Mouse (Mus musculus): Measurements from ENCODE around the gene Dmrt3. TPM values are rescaled to one million over a fixed set of nuclear protein-coding genes. Genes with fewer than 3 reads are reported as not detected.

Gene Dmrt3
- polyA plus RNA-seq, 1 experiment from 2014 or later = 0.08 TPM

DNA sequence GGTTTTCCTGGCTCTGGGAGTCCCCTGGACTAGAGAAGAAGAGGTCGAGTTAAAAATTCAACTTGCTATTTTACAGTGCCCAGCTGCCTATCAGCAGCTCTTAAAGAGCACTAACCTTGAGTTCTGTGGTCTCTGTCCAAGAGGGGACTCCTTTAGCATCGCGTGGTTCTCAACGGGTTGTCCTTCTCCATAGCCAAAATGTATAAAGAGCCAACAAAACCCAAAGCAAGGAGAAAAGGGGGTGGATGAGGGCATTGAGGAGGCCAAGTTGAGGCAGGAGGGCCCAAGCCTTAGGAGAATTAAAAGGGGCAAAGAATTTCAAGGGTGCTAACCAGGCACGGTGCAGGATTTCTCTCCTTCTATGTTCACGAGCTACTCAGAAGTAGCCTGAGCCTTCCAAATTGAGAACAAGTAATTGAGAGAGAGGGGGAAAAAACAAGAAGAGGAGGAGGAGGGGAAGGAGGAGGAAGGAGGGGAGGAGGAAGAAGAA lies 2.8 kb downstream of the Dmrt3 start:
- ATAC-seq (replicated peaks; ENCODE audit: low FRiP score) (no peak), DNase-seq (ENCODE audit: low spot score) (no peak)
- no peaks in the 10 kb centered on the region for H3K9me3 ChIP-seq (ENCODE audit: control insufficient read depth, low read length)
- 11% methylated on average over 6 of the region's 6 CpGs for WGBS
- peaks cover 6% of the 10 kb centered on the region; the same call in 1 of the 2 replicates for H3K4me1 ChIP-seq (replicated peaks; ENCODE audit: control insufficient read depth, insufficient read depth, low read length)
- no peak overlapping the region for H3K27ac ChIP-seq (ENCODE audit: low read depth, low read length)
- H3K4me2 ChIP-seq = no peak overlapping the region
- no peaks in the 10 kb centered on the region for H3K36me3 ChIP-seq (ENCODE audit: control insufficient read depth, insufficient read depth, low read length)
- peaks cover 96% of the 10 kb centered on the region for H3K27me3 ChIP-seq (replicated peaks; ENCODE audit: control insufficient read depth, insufficient read depth, low read length)
- no peak overlapping the region for H3K4me3 ChIP-seq (ENCODE audit: low read depth, low read length)
- H3K9ac ChIP-seq (ENCODE audit: low read depth, low read length) = no peak overlapping the region

DNA sequence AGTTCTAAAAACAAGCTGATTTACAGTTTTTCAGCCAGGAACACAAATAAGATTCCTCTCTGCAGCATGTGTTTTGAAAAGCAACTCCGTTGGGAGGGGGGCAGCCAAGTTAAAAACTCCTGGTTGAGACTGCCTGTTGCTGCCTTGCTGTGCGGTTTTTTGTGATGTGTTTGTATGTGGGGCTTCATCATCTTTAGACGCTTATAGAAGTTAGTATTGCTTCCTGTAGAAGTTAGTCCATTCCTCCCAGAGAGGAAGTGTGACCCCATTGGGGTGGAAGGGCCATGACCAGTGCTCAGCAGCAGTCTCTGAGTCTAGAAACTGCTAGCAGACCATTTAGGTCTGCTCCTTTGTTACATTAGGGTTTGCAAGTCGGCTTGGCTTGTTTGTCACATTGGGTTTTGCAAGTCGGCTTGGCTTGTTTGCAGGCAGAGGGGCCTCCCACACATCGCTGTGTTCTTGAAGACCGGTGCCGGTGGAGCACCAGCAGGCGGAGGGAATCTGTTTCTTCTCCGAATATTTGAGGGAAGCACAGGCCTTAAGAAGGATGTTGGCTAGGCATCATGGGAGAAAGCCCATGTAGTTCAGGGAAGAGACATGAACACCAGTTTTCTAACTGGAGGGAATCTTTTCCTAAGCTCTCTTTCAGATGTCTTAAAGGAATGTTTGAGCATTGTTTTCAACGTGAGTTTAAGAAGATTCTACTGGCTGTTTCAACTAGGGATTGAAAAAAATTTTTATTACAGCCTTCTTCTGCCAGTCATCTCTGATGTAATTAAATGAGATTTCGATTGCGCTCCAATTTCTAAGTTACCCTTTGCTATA lies 3.6 kb downstream of the Dmrt3 start:
- no peak overlapping the region for H3K9ac ChIP-seq (ENCODE audit: low read depth, low read length)
- H3K27me3 ChIP-seq (replicated peaks; ENCODE audit: control insufficient read depth, insufficient read depth, low read length) = peaks cover 94% of the 10 kb centered on the region
- H3K27ac ChIP-seq (ENCODE audit: low read depth, low read length) = no peak overlapping the region
- WGBS = 16% methylated on average over 13 of the region's 13 CpGs
- ATAC-seq (replicated peaks; ENCODE audit: low FRiP score) = no peak
- no peak overlapping the region for H3K4me3 ChIP-seq (ENCODE audit: low read depth, low read length)
- peak; percentile 33 for DNase-seq (ENCODE audit: low spot score)
- no peaks in the 10 kb centered on the region for H3K9me3 ChIP-seq (ENCODE audit: control insufficient read depth, low read length)
- H3K4me1 ChIP-seq (replicated peaks; ENCODE audit: control insufficient read depth, insufficient read depth, low read length) = peaks cover 6% of the 10 kb centered on the region; the same call in 1 of the 2 replicates
- no peak overlapping the region for H3K4me2 ChIP-seq
- H3K36me3 ChIP-seq (ENCODE audit: control insufficient read depth, insufficient read depth, low read length) = no peaks in the 10 kb centered on the region

DNA sequence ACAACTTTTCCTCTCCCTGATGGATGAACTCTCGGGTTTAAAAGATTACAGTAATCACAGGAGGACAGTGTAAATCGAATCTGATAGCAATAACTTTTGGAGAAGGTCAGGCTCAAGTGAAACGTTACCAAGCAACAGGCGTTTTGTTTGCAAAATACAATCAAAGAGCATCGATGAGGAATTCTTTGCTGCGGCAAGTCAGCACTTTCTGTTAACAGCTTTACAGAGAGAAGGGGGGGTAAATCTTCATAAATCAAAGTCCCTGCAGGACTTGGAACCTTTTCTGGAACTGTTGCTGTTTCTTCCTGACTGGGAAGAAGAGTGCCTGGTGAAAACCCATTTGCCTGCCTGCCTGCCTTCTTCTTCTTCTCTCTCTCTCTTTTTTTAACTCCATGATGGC lies 5.8 kb downstream of the Dmrt3 start:
- WGBS = 32% methylated on average over 6 of the region's 6 CpGs
- H3K27me3 ChIP-seq (replicated peaks; ENCODE audit: control insufficient read depth, insufficient read depth, low read length) = peaks cover 92% of the 10 kb centered on the region
- peaks cover under 1% of the 10 kb centered on the region; the same call in 1 of the 2 replicates for H3K4me1 ChIP-seq (replicated peaks; ENCODE audit: control insufficient read depth, insufficient read depth, low read length)

DNA sequence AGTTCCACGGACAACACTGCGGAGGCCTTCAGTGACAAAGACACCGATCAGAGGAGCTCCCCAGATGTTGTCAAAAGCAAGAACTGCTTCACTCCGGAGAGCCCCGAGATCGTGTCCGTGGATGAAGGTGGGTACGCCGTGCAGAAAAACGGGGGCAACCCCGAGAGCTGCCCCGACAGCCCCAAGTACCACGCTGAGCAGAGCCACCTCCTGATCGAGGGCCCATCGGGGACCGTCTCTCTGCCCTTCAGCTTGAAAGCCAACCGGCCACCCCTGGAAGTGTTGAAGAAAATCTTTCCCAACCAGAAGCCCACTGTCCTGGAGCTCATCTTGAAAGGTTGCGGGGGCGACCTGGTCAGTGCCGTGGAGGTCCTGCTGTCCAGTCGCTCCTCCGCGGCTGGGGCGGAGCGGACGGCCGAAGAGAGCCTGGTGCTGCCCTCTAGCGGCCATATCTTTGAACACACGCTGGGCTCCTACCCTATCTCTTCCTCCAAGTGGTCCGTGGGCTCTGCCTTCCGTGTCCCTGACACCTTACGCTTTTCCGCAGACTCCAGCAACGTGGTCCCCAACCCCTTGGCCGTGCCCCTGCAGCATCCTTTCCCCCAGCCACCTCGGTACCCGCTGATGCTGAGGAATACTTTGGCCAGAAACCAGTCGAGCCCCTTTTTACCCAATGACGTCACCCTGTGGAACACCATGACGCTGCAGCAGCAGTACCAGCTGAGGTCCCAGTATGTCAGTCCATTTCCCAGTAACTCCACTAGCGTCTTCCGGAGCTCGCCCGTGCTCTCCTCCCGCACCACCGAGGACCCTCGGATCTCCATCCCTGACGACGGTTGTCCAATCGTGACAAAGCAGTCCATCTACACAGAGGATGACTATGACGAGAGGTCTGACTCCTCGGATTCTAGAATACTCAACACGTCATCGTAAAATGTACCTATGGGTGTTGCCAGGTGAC lies 12.5 kb downstream of the Dmrt3 start:
- H3K4me3 ChIP-seq (ENCODE audit: low read depth, low read length) = peak overlapping the region; percentile 7; the same call in 1 of the 2 replicates
- no peaks in the 10 kb centered on the region for H3K4me1 ChIP-seq (replicated peaks; ENCODE audit: control insufficient read depth, insufficient read depth, low read length)
- no peak overlapping the region for H3K27ac ChIP-seq (ENCODE audit: low read depth, low read length)
- H3K9ac ChIP-seq (ENCODE audit: low read depth, low read length) = no peak overlapping the region
- H3K27me3 ChIP-seq (replicated peaks; ENCODE audit: control insufficient read depth, insufficient read depth, low read length) = peaks cover 84% of the 10 kb centered on the region
- peak overlapping the region; percentile 40 for H3K4me2 ChIP-seq
- no peaks in the 10 kb centered on the region for H3K9me3 ChIP-seq (ENCODE audit: control insufficient read depth, low read length)
- DNase-seq (ENCODE audit: low spot score) = peak; percentile 71
- 30% methylated on average over 54 of the region's 54 CpGs for WGBS
- no peak for ATAC-seq (replicated peaks; ENCODE audit: low FRiP score)
- H3K36me3 ChIP-seq (ENCODE audit: control insufficient read depth, insufficient read depth, low read length) = no peaks in the 10 kb centered on the region

More for the DNA sequence above, 5.8 kb downstream of the Dmrt3 start:
- Histone ChIP-seq H3K36me3 (ENCODE audit: control insufficient read depth, insufficient read depth, low read length) (no peaks in the 10 kb centered on the region), H3K9ac (ENCODE audit: low read depth, low read length) (no peak overlapping the region), H3K4me2 (no peak overlapping the region), H3K27ac (ENCODE audit: low read depth, low read length) (no peak overlapping the region), H3K4me3 (ENCODE audit: low read depth, low read length) (no peak overlapping the region), H3K9me3 (ENCODE audit: control insufficient read depth, low read length) (no peaks in the 10 kb centered on the region)
- DNase-seq (ENCODE audit: low spot score) (no peak), ATAC-seq (replicated peaks; ENCODE audit: low FRiP score) (no peak)

DNA sequence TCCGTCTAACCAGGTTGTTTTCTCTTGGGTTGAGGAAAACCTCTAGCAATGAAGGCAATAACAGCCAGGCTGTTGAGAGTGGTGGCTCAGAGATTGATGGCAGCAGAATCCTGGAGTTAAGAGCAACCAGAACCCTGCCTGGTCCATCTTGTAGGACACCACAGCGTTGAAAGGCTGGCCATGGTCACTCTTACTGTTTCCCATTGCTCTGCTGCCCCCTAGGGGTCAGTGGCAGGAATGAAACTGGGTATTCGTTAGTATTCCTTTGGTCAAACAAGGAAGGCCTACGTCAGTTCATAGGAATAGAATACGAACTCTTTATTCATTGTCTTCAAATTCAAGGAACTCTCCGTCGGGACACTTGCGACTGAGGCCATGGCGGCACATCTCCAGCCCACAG lies 18.4 kb downstream of the Dmrt3 start:
- Histone ChIP-seq H3K4me1 (replicated peaks; ENCODE audit: control insufficient read depth, insufficient read depth, low read length) (no peaks in the 10 kb centered on the region), H3K27me3 (replicated peaks; ENCODE audit: control insufficient read depth, insufficient read depth, low read length) (peaks cover 41% of the 10 kb centered on the region), H3K36me3 (ENCODE audit: control insufficient read depth, insufficient read depth, low read length) (no peaks in the 10 kb centered on the region), H3K9me3 (ENCODE audit: control insufficient read depth, low read length) (no peaks in the 10 kb centered on the region), H3K27ac (ENCODE audit: low read depth, low read length) (no peak overlapping the region), H3K4me2 (no peak overlapping the region), H3K9ac (ENCODE audit: low read depth, low read length) (no peak overlapping the region), H3K4me3 (ENCODE audit: low read depth, low read length) (no peak overlapping the region)
- ATAC-seq (replicated peaks; ENCODE audit: low FRiP score) (no peak), DNase-seq (ENCODE audit: low spot score) (peak; percentile 45)
- WGBS = 12% methylated on average over 9 of the region's 9 CpGs

DNA sequence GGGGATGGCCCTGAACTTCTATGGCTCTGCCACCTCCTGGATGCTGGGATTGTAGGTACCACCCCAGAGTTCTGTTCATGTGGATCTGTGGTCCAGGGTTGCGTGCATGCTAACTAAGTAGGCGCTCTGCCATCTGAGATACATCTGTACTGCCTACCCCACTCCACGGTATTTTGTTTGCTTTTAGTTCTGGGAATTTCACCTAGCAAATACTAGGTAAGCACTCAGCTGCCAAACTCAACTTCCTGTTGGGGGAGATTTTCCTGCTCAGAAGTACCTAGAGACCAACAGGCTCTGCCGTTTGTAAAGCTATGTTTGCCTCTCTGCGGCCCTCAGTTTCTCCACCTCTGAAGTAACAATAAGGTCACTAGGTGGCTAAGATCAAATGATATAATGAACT lies 25.0 kb downstream of the Dmrt3 start:
- ATAC-seq (replicated peaks; ENCODE audit: low FRiP score) (no peak), DNase-seq (ENCODE audit: low spot score) (no peak)
- no peak overlapping the region for H3K4me3 ChIP-seq (ENCODE audit: low read depth, low read length)
- no peak overlapping the region for H3K4me2 ChIP-seq
- 77% methylated on average over 5 of the region's 5 CpGs for WGBS
- H3K27ac ChIP-seq (ENCODE audit: low read depth, low read length) = no peak overlapping the region
- H3K9ac ChIP-seq (ENCODE audit: low read depth, low read length) = no peak overlapping the region
- H3K9me3 ChIP-seq (ENCODE audit: control insufficient read depth, low read length) = no peaks in the 10 kb centered on the region
- H3K4me1 ChIP-seq (replicated peaks; ENCODE audit: control insufficient read depth, insufficient read depth, low read length) = no peaks in the 10 kb centered on the region
- no peaks in the 10 kb centered on the region for H3K27me3 ChIP-seq (replicated peaks; ENCODE audit: control insufficient read depth, insufficient read depth, low read length)
- no peaks in the 10 kb centered on the region for H3K36me3 ChIP-seq (ENCODE audit: control insufficient read depth, insufficient read depth, low read length)

DNA sequence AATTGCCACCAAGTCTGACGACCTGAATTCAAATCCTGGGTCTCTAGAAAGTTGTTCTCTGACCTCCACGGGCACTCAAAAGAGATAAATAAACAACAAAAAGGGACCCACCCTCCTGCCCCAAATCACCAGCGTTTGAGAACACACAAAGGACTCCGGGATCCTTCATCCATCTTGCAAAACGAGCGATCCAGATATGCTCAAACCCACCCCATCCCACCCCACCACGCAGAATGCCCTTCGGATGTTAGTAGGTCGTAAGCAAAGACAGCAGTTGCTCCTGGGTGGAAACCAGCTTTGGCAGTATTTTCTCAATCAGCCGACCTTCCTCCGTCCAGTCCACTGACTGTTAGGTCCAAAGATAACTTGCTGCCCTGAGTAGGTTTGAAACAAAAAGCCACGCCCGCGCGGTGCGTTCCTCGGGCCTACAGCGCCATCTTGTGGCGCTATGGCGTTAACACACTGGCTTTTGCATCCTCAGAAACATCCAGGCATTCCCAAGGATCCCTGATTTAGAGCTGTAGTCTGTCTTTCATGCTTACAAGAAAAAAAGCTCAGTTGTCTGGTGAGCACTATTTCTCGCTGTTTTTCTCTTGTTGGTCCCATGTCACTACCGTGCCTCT lies 25.6 kb downstream of the Dmrt3 start:
- Histone ChIP-seq H3K27me3 (replicated peaks; ENCODE audit: control insufficient read depth, insufficient read depth, low read length) (no peaks in the 10 kb centered on the region), H3K4me2 (peak overlapping the region; percentile 40), H3K36me3 (ENCODE audit: control insufficient read depth, insufficient read depth, low read length) (no peaks in the 10 kb centered on the region), H3K27ac (ENCODE audit: low read depth, low read length) (no peak overlapping the region), H3K9me3 (ENCODE audit: control insufficient read depth, low read length) (no peaks in the 10 kb centered on the region), H3K9ac (ENCODE audit: low read depth, low read length) (no peak overlapping the region), H3K4me3 (ENCODE audit: low read depth, low read length) (no peak overlapping the region), H3K4me1 (replicated peaks; ENCODE audit: control insufficient read depth, insufficient read depth, low read length) (no peaks in the 10 kb centered on the region)
- ATAC-seq (replicated peaks; ENCODE audit: low FRiP score) (no peak; the same call in 1 of the 2 replicates), DNase-seq (ENCODE audit: low spot score) (peak; percentile 68)
- WGBS = 15% methylated on average over 22 of the region's 22 CpGs

DNA sequence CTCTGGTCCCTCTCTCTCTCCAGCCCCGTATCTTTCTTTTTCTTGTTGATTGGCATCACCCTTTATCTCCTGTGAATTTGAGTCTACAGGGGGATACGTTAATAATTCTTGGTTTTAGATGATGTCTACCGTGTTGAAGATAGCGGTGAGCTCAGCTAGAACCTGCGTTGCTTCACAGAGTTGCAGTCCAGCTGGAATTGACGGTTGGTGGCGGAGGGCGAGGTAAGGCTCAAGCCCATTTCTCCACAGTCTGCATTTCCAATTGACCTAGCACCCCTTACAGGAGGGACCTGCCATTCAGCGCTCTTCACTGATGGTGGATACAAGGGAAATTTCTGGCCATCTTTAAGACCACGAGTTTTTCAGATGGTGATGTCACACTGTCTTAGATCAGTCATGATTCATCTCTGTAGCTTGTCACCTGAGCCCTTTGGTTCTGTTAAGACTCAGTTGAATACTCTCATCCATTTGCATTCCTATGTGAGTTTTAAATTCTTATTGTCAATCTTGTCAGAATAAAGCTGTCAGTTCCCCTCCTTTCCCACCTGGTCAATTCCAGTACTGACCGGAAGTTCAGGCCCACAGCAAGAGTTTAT lies 28.8 kb downstream of the Dmrt3 start:
- no peaks in the 10 kb centered on the region for H3K9me3 ChIP-seq (ENCODE audit: control insufficient read depth, low read length)
- no peak overlapping the region for H3K4me2 ChIP-seq
- no peak overlapping the region for H3K9ac ChIP-seq (ENCODE audit: low read depth, low read length)
- H3K4me1 ChIP-seq (replicated peaks; ENCODE audit: control insufficient read depth, insufficient read depth, low read length) = no peaks in the 10 kb centered on the region
- ATAC-seq (replicated peaks; ENCODE audit: low FRiP score) (no peak), DNase-seq (ENCODE audit: low spot score) (no peak)
- no peak overlapping the region for H3K4me3 ChIP-seq (ENCODE audit: low read depth, low read length)
- WGBS = 64% methylated on average over 11 of the region's 11 CpGs
- no peaks in the 10 kb centered on the region for H3K27me3 ChIP-seq (replicated peaks; ENCODE audit: control insufficient read depth, insufficient read depth, low read length)
- no peak overlapping the region for H3K27ac ChIP-seq (ENCODE audit: low read depth, low read length)
- H3K36me3 ChIP-seq (ENCODE audit: control insufficient read depth, insufficient read depth, low read length) = no peaks in the 10 kb centered on the region
